Mouse (Mus musculus) G1E (cell line): ENCODE measurements around the gene Ppp2r3a. TPM values are rescaled to one million over a fixed set of nuclear protein-coding genes. Genes with fewer than 3 reads are reported as not detected.

Source experiments
- ATAC-seq: 2 replicates; pipeline ENCODE4 v1.8.0; 2016; ENCODE audit warnings: mild to moderate bottlenecking; ENCODE audit not compliant: insufficient number of reproducible peaks, poor library complexity, low FRiP score, severe bottlenecking; ENCODE audit errors: extremely low read depth
- DNase-seq: peaks from one replicate; pipeline ENCODE4 v3.0.0; 2012; ENCODE audit warnings: low spot score
- H3K27me3 ChIP-seq: 2 replicates; pipeline ENCODE4 v1.6.1; 2012; ENCODE audit warnings: mild to moderate bottlenecking, low read length, inconsistent platforms; ENCODE audit not compliant: insufficient read depth
- H3K36me3 ChIP-seq: replicated peaks from 2 replicates; pipeline ENCODE3; 2012; ENCODE audit warnings: mild to moderate bottlenecking, inconsistent platforms
- H3K4me1 ChIP-seq: 2 replicates; pipeline ENCODE4 v1.6.1; 2012; ENCODE audit warnings: low read depth, low read length, inconsistent platforms, mixed read lengths; ENCODE audit not compliant: insufficient read depth
- H3K4me3 ChIP-seq: 2 replicates; pipeline ENCODE4 v1.5.1; 2012; ENCODE audit warnings: low read depth, mild to moderate bottlenecking, inconsistent platforms, low read length, moderate library complexity, mixed read lengths
- H3K9me3 ChIP-seq: replicated peaks from 2 replicates; pipeline ENCODE4 v1.6.1; 2012; ENCODE audit warnings: inconsistent platforms
- CTCF ChIP-seq: IDR thresholded peaks from 2 replicates; pipeline ENCODE4 v1.5.1; 2012; ENCODE audit warnings: low read depth, low read length, inconsistent platforms, mixed read lengths
- GATA1 ChIP-seq: IDR thresholded peaks from 2 replicates; pipeline ENCODE4 v1.6.1; 2012; ENCODE audit warnings: borderline replicate concordance, low read length, inconsistent platforms, mixed read lengths
- GATA2 ChIP-seq: IDR thresholded peaks from 2 replicates; pipeline ENCODE4 v1.6.1; 2012; ENCODE audit warnings: low read depth, low read length, inconsistent platforms, borderline replicate concordance
- POLR2AphosphoS5 ChIP-seq: IDR thresholded peaks from 2 replicates; pipeline ENCODE4 v1.6.1; 2012; ENCODE audit warnings: low read depth, low read length, inconsistent platforms; ENCODE audit not compliant: insufficient replicate concordance
- TAL1 ChIP-seq: conservative IDR thresholded peaks from 2 replicates; pipeline ENCODE4 v1.6.1; 2012; ENCODE audit warnings: low read depth, low read length, inconsistent platforms, mixed read lengths
- polyA plus RNA-seq: library from polyadenylated mRNA; stranded (reverse); fragments of >175 nt; gene quantifications from 2 replicates; pipeline ENCODE4 v1.2.3, GENCODE M21; 2012
- total RNA-seq, 2 experiments: library from RNA; stranded (forward) in 1 of 2; stranded (reverse) in 1 of 2; fragments of 200-1000 nt in 1 of 2; fragments of >200 nt in 1 of 2; fragmentation: Nextera tagmentation in 1 of 2; gene quantifications; 2 replicates each; pipeline ENCODE4 v1.2.3; 2014 to 2017

The Ppp2r3a gene
- total and polyA plus RNA-seq, 3 experiments: 0.71 TPM; not detected in 2

GRCm38 (mm10) chr9:101104931-101105330, 146.7 kb downstream of the Ppp2r3a start:
- Histone ChIP-seq H3K4me3 (no peak overlapping the region), H3K36me3 (peaks cover 48% of the 10 kb centered on the region), H3K4me1 (peaks cover 18% of the 10 kb centered on the region; the same call in 1 of the 2 replicates), H3K9me3 (no peaks in the 10 kb centered on the region), H3K27me3 (no peaks in the 10 kb centered on the region)
- DNase-seq: no peak
- TF ChIP-seq CTCF: no peak
- TF ChIP-seq POLR2AphosphoS5: no peak
- no peak for TF ChIP-seq GATA1
- ATAC-seq: no peak

GRCm38 (mm10) chr9:101102288-101102687, 149.3 kb downstream of the Ppp2r3a start:
- no peak overlapping the region for H3K4me3 ChIP-seq
- peaks cover 54% of the 10 kb centered on the region for H3K36me3 ChIP-seq
- no peak for DNase-seq
- H3K27me3 ChIP-seq: no peaks in the 10 kb centered on the region
- peaks cover 3% of the 10 kb centered on the region for H3K9me3 ChIP-seq
- H3K4me1 ChIP-seq: peaks cover 36% of the 10 kb centered on the region
- no peak for TF ChIP-seq GATA2
- TF ChIP-seq TAL1: no peak
- TF ChIP-seq CTCF: no peak
- TF ChIP-seq GATA1: no peak
- no peak for TF ChIP-seq POLR2AphosphoS5
- no peak for ATAC-seq

- DNase-seq (no peak), ATAC-seq (no peak)
- H3K36me3 ChIP-seq: peaks cover 55% of the 10 kb centered on the region
- H3K4me3 ChIP-seq: no peak overlapping the region
- H3K9me3 ChIP-seq: peaks cover 3% of the 10 kb centered on the region
- peaks cover 36% of the 10 kb centered on the region for H3K4me1 ChIP-seq
- H3K27me3 ChIP-seq: no peaks in the 10 kb centered on the region
- TF ChIP-seq GATA2 (no peak), CTCF (no peak), TAL1 (no peak), POLR2AphosphoS5 (no peak), GATA1 (no peak)
These were observed 150.0 kb downstream of the Ppp2r3a start for GRCm38 (mm10) chr9:101101547-101101946.

GRCm38 (mm10) chr9:101100163-101100562, 151.4 kb downstream of the Ppp2r3a start:
- Histone ChIP-seq H3K27me3 (no peaks in the 10 kb centered on the region), H3K4me3 (no peak overlapping the region), H3K9me3 (peaks cover 3% of the 10 kb centered on the region), H3K4me1 (peaks cover 36% of the 10 kb centered on the region), H3K36me3 (peaks cover 55% of the 10 kb centered on the region)
- DNase-seq: no peak
- ATAC-seq: peak; percentile 31; the same call in 1 of the 2 replicates
- TF ChIP-seq CTCF: no peak
- TF ChIP-seq POLR2AphosphoS5: no peak
- no peak for TF ChIP-seq GATA2
- no peak for TF ChIP-seq GATA1
- TF ChIP-seq TAL1: no peak

- ATAC-seq: no peak
- TF ChIP-seq POLR2AphosphoS5 (no peak), CTCF (no peak), GATA2 (no peak), TAL1 (no peak), GATA1 (no peak)
- H3K36me3 ChIP-seq: peaks cover 51% of the 10 kb centered on the region
These were observed 152.2 kb downstream of the Ppp2r3a start for GRCm38 (mm10) chr9:101099445-101099844.

GRCm38 (mm10) chr9:101097542-101097941, 154.1 kb downstream of the Ppp2r3a start:
- H3K27me3 ChIP-seq: no peaks in the 10 kb centered on the region
- H3K9me3 ChIP-seq: peaks cover 3% of the 10 kb centered on the region
- H3K36me3 ChIP-seq: peaks cover 53% of the 10 kb centered on the region
- 0 out of 2 replicates have a peak, but pooled peaks have one; percentile 22 for ATAC-seq
- peak overlapping the region; percentile 2; the same call in 1 of the 2 replicates for H3K4me3 ChIP-seq
- TF ChIP-seq GATA2 (no peak), CTCF (no peak), POLR2AphosphoS5 (peak; percentile 81; the same call in 1 of the 2 replicates), TAL1 (no peak)
- peaks cover 36% of the 10 kb centered on the region for H3K4me1 ChIP-seq
- DNase-seq: no peak

More at GRCm38 (mm10) chr9:101099445-101099844, 152.2 kb downstream of the Ppp2r3a start:
- DNase-seq: no peak
- H3K27me3 ChIP-seq: no peaks in the 10 kb centered on the region
- H3K4me1 ChIP-seq: peaks cover 36% of the 10 kb centered on the region
- peaks cover 3% of the 10 kb centered on the region for H3K9me3 ChIP-seq
- H3K4me3 ChIP-seq: no peak overlapping the region

- peaks cover 48% of the 10 kb centered on the region for H3K36me3 ChIP-seq
- ATAC-seq: no peak
- TF ChIP-seq TAL1: no peak
- no peak for TF ChIP-seq GATA1
- no peak for TF ChIP-seq GATA2
- TF ChIP-seq CTCF: no peak
- no peak for TF ChIP-seq POLR2AphosphoS5
These were observed 155.1 kb downstream of the Ppp2r3a start for GRCm38 (mm10) chr9:101096461-101096860.

More at GRCm38 (mm10) chr9:101096461-101096860, 155.1 kb downstream of the Ppp2r3a start:
- DNase-seq: no peak
- Histone ChIP-seq H3K4me1 (peaks cover 35% of the 10 kb centered on the region), H3K4me3 (no peak overlapping the region), H3K27me3 (no peaks in the 10 kb centered on the region), H3K9me3 (peaks cover 3% of the 10 kb centered on the region)
